Mouse (Mus musculus): ENCODE data around the gene Trit1. TPM values are rescaled to one million over a fixed set of nuclear protein-coding genes. Genes with fewer than 3 reads are reported as not detected.

Gene Trit1
- polyA plus RNA-seq (2012; rRNA removed) = 19.5 and 20.4 TPM in 2 replicates

- TF ChIP-seq POLR2A (IDR thresholded peaks at IDR 0.05; ENCODE audit: borderline replicate concordance, extremely low read depth, insufficient read depth, insufficient read length, poor library complexity, severe bottlenecking) (peak; percentile 69; the same call in 1 of the 2 replicates), CTCF (IDR thresholded peaks at IDR 0.05; ENCODE audit: borderline replicate concordance, extremely low read depth, insufficient read depth, insufficient read length) (no peak)
Observed at GRCm38 (mm10) chr4:123016451-123016957, at the start of gene Trit1. Trit1 (plus strand) TSS chr4:123016597.

GRCm38 (mm10) chr4:122968106-122968505 lies 48.3 kb upstream of the Trit1 start:
- TF ChIP-seq CTCF (IDR thresholded peaks at IDR 0.05; ENCODE audit: borderline replicate concordance, extremely low read depth, insufficient read depth, insufficient read length) = no peak
- no peak for TF ChIP-seq POLR2A (IDR thresholded peaks at IDR 0.05; ENCODE audit: borderline replicate concordance, extremely low read depth, insufficient read depth, insufficient read length, poor library complexity, severe bottlenecking)

More at GRCm38 (mm10) chr4:123016451-123016957, at the start of gene Trit1:
- peak; percentile 99 for DNase-seq (ENCODE audit: low read depth)

GRCm38 (mm10) chr4:122971191-122971590 lies 45.2 kb upstream of the Trit1 start:
- no peak for TF ChIP-seq POLR2A (IDR thresholded peaks at IDR 0.05; ENCODE audit: borderline replicate concordance, extremely low read depth, insufficient read depth, insufficient read length, poor library complexity, severe bottlenecking)
- no peak for TF ChIP-seq CTCF (IDR thresholded peaks at IDR 0.05; ENCODE audit: borderline replicate concordance, extremely low read depth, insufficient read depth, insufficient read length)
- DNase-seq (ENCODE audit: low read depth) = no peak

More at GRCm38 (mm10) chr4:122968106-122968505, 48.3 kb upstream of the Trit1 start:
- no peak for DNase-seq (ENCODE audit: low read depth)

- TF ChIP-seq CTCF (IDR thresholded peaks at IDR 0.05; ENCODE audit: borderline replicate concordance, extremely low read depth, insufficient read depth, insufficient read length) (no peak), POLR2A (IDR thresholded peaks at IDR 0.05; ENCODE audit: borderline replicate concordance, extremely low read depth, insufficient read depth, insufficient read length, poor library complexity, severe bottlenecking) (no peak)
- DNase-seq (ENCODE audit: low read depth) = no peak
Observed at GRCm38 (mm10) chr4:122971646-122972045, 44.8 kb upstream of the Trit1 start.

- TF ChIP-seq CTCF (IDR thresholded peaks at IDR 0.05; ENCODE audit: borderline replicate concordance, extremely low read depth, insufficient read depth, insufficient read length) (no peak), POLR2A (IDR thresholded peaks at IDR 0.05; ENCODE audit: borderline replicate concordance, extremely low read depth, insufficient read depth, insufficient read length, poor library complexity, severe bottlenecking) (no peak)
- DNase-seq (ENCODE audit: low read depth) = peak; percentile 39
Observed at GRCm38 (mm10) chr4:122972056-122972455, 44.3 kb upstream of the Trit1 start.

- TF ChIP-seq CTCF (IDR thresholded peaks at IDR 0.05; ENCODE audit: borderline replicate concordance, extremely low read depth, insufficient read depth, insufficient read length) (no peak), POLR2A (IDR thresholded peaks at IDR 0.05; ENCODE audit: borderline replicate concordance, extremely low read depth, insufficient read depth, insufficient read length, poor library complexity, severe bottlenecking) (no peak)
- no peak for DNase-seq (ENCODE audit: low read depth)
Observed at GRCm38 (mm10) chr4:122974976-122975520, 41.3 kb upstream of the Trit1 start.

GRCm38 (mm10) chr4:122976885-122977284 lies 39.5 kb upstream of the Trit1 start:
- no peak for TF ChIP-seq CTCF (IDR thresholded peaks at IDR 0.05; ENCODE audit: borderline replicate concordance, extremely low read depth, insufficient read depth, insufficient read length)
- no peak for TF ChIP-seq POLR2A (IDR thresholded peaks at IDR 0.05; ENCODE audit: borderline replicate concordance, extremely low read depth, insufficient read depth, insufficient read length, poor library complexity, severe bottlenecking)
- no peak for DNase-seq (ENCODE audit: low read depth)

GRCm38 (mm10) chr4:122978850-122979249 lies 37.5 kb upstream of the Trit1 start:
- no peak for TF ChIP-seq CTCF (IDR thresholded peaks at IDR 0.05; ENCODE audit: borderline replicate concordance, extremely low read depth, insufficient read depth, insufficient read length)
- no peak for TF ChIP-seq POLR2A (IDR thresholded peaks at IDR 0.05; ENCODE audit: borderline replicate concordance, extremely low read depth, insufficient read depth, insufficient read length, poor library complexity, severe bottlenecking)
- no peak for DNase-seq (ENCODE audit: low read depth)

GRCm38 (mm10) chr4:122979826-122980225 lies 36.6 kb upstream of the Trit1 start:
- no peak for TF ChIP-seq POLR2A (IDR thresholded peaks at IDR 0.05; ENCODE audit: borderline replicate concordance, extremely low read depth, insufficient read depth, insufficient read length, poor library complexity, severe bottlenecking)
- TF ChIP-seq CTCF (IDR thresholded peaks at IDR 0.05; ENCODE audit: borderline replicate concordance, extremely low read depth, insufficient read depth, insufficient read length) = no peak
- DNase-seq (ENCODE audit: low read depth) = no peak

GRCm38 (mm10) chr4:122980684-122981083 lies 35.7 kb upstream of the Trit1 start:
- DNase-seq (ENCODE audit: low read depth) = no peak
- TF ChIP-seq CTCF (IDR thresholded peaks at IDR 0.05; ENCODE audit: borderline replicate concordance, extremely low read depth, insufficient read depth, insufficient read length) (no peak), POLR2A (IDR thresholded peaks at IDR 0.05; ENCODE audit: borderline replicate concordance, extremely low read depth, insufficient read depth, insufficient read length, poor library complexity, severe bottlenecking) (no peak)

GRCm38 (mm10) chr4:122981238-122981637 lies 35.2 kb upstream of the Trit1 start:
- DNase-seq (ENCODE audit: low read depth) = no peak
- TF ChIP-seq CTCF (IDR thresholded peaks at IDR 0.05; ENCODE audit: borderline replicate concordance, extremely low read depth, insufficient read depth, insufficient read length) = no peak
- TF ChIP-seq POLR2A (IDR thresholded peaks at IDR 0.05; ENCODE audit: borderline replicate concordance, extremely low read depth, insufficient read depth, insufficient read length, poor library complexity, severe bottlenecking) = no peak

- TF ChIP-seq CTCF (IDR thresholded peaks at IDR 0.05; ENCODE audit: borderline replicate concordance, extremely low read depth, insufficient read depth, insufficient read length) (no peak), POLR2A (IDR thresholded peaks at IDR 0.05; ENCODE audit: borderline replicate concordance, extremely low read depth, insufficient read depth, insufficient read length, poor library complexity, severe bottlenecking) (no peak)
- DNase-seq (ENCODE audit: low read depth) = no peak
Observed at GRCm38 (mm10) chr4:122981930-122982329, 34.5 kb upstream of the Trit1 start.
